In genomic region chr10:118607418-118607817, GRCm38 (mm10) we compare ENCODE assay signal across 12 mouse cellular contexts.
"Had no signal": no experiment of that assay in that cellular context is flagged by ENCODE, and none has a peak within 500 bp of the region (broad histone marks: within the 10 kb centered on the region; RNA-seq: fewer than 3 reads in every experiment).

No protein-coding gene starts in this region.

- DNase-seq: retina, postnatal 1 day; right cerebral cortex, adult 18-20 months; right cerebral cortex, postnatal 14 days; right cerebral cortex, postnatal 25 days; right cerebral cortex, postnatal 4 days; spleen, adult 18-20 months; thymus, adult 18-20 months; thymus, adult 2 months; thymus, postnatal 14 days; thymus, postnatal 25 days; thymus, postnatal 36 days; thymus, postnatal 4 days had no signal
